Mouse (Mus musculus) fat pad, adult 2 months (tissue): ENCODE data around the gene Fstl4.

ENCODE experiments used
- DNase-seq: peaks from one replicate; pipeline ENCODE4 v3.0.0-alpha.2; 2011; ENCODE audit warnings: low read depth, low spot score; ENCODE audit errors: extremely low read depth

The Fstl4 gene

GRCm38 (mm10) chr11:52764461-52764893, at the start of gene Fstl4:
Gene Fstl4, plus strand, starts transcription at chr11:52764634.
- DNase-seq = no peak

- DNase-seq = no peak
Observed at GRCm38 (mm10) chr11:52718570-52718969, 45.9 kb upstream of the Fstl4 start.

- no peak for DNase-seq
Observed at GRCm38 (mm10) chr11:52721087-52721486, 43.3 kb upstream of the Fstl4 start.

- no peak for DNase-seq
Observed at GRCm38 (mm10) chr11:52722706-52723105, 41.7 kb upstream of the Fstl4 start.

GRCm38 (mm10) chr11:52726001-52726400, 38.4 kb upstream of the Fstl4 start:
- DNase-seq = no peak

- no peak for DNase-seq
Observed at GRCm38 (mm10) chr11:52728479-52728878, 36.0 kb upstream of the Fstl4 start.

- DNase-seq = no peak
Observed at GRCm38 (mm10) chr11:52729890-52730289, 34.5 kb upstream of the Fstl4 start.

- no peak for DNase-seq
Observed at GRCm38 (mm10) chr11:52731979-52732378, 32.5 kb upstream of the Fstl4 start.

GRCm38 (mm10) chr11:52734493-52735195, 29.8 kb upstream of the Fstl4 start:
- no peak for DNase-seq

GRCm38 (mm10) chr11:52739187-52739586, 25.2 kb upstream of the Fstl4 start:
- DNase-seq = no peak

GRCm38 (mm10) chr11:52740466-52740865, 24.0 kb upstream of the Fstl4 start:
- no peak for DNase-seq

- DNase-seq = no peak
Observed at GRCm38 (mm10) chr11:52743956-52744355, 20.5 kb upstream of the Fstl4 start.

GRCm38 (mm10) chr11:52744593-52745450, 19.6 kb upstream of the Fstl4 start:
- no peak for DNase-seq

GRCm38 (mm10) chr11:52747206-52747605, 17.2 kb upstream of the Fstl4 start:
- no peak for DNase-seq

GRCm38 (mm10) chr11:52747766-52748456, 16.5 kb upstream of the Fstl4 start:
- DNase-seq = no peak

- DNase-seq = no peak
Observed at GRCm38 (mm10) chr11:52749988-52750387, 14.4 kb upstream of the Fstl4 start.

- DNase-seq = no peak
Observed at GRCm38 (mm10) chr11:52752524-52752923, 11.9 kb upstream of the Fstl4 start.

- DNase-seq = no peak
Observed at GRCm38 (mm10) chr11:52753261-52753660, 11.2 kb upstream of the Fstl4 start.

- no peak for DNase-seq
Observed at GRCm38 (mm10) chr11:52761800-52762199, 2.6 kb upstream of the Fstl4 start.

GRCm38 (mm10) chr11:52764894-52765677, 652 bp downstream of the Fstl4 start:
- DNase-seq = no peak
